Mouse (Mus musculus): ENCODE measurements around the gene Gnai2. TPM values are rescaled to one million over a fixed set of nuclear protein-coding genes. Genes with fewer than 3 reads are reported as not detected.

Gnai2 gene
- polyA plus RNA-seq, 1 experiment = 366 TPM

GRCm38 (mm10) chr9:107572327-107572662, 62.9 kb downstream of the Gnai2 start:
- H3K4me1 ChIP-seq (ENCODE audit: control insufficient read depth, insufficient read depth, low read length) = peaks cover 36% of the 10 kb centered on the region
- no peak for DNase-seq
- no peak overlapping the region for H3K27ac ChIP-seq (ENCODE audit: insufficient read depth, low read depth, low read length)
- no peaks in the 10 kb centered on the region; the same call in 1 of the 2 replicates for H3K36me3 ChIP-seq (ENCODE audit: control insufficient read depth, insufficient read depth, low read length)
- no peak overlapping the region for H3K4me3 ChIP-seq (ENCODE audit: insufficient read depth, low read depth, low read length)
- WGBS = 87% methylated on average over 2 of the region's 2 CpGs
- H3K27me3 ChIP-seq (replicated peaks; ENCODE audit: control insufficient read depth, insufficient read depth, low read length) = no peaks in the 10 kb centered on the region
- no peak for TF ChIP-seq CTCF (conservative IDR thresholded peaks at IDR 0.05; ENCODE audit: insufficient read depth, insufficient read length, low read depth, low read length)
- no peak for TF ChIP-seq POLR2A (IDR thresholded peaks at IDR 0.05; ENCODE audit: low read depth, low read length)

- no peaks in the 10 kb centered on the region; the same call in 1 of the 2 replicates for H3K36me3 ChIP-seq (ENCODE audit: control insufficient read depth, insufficient read depth, low read length)
- peak overlapping the region; percentile 81; the same call in 1 of the 2 replicates for H3K4me3 ChIP-seq (ENCODE audit: insufficient read depth, low read depth, low read length)
- H3K27me3 ChIP-seq (replicated peaks; ENCODE audit: control insufficient read depth, insufficient read depth, low read length) = no peaks in the 10 kb centered on the region
- peaks cover 35% of the 10 kb centered on the region; the same call in 1 of the 2 replicates for H3K4me1 ChIP-seq (ENCODE audit: control insufficient read depth, insufficient read depth, low read length)
- no peak for TF ChIP-seq POLR2A (IDR thresholded peaks at IDR 0.05; ENCODE audit: low read depth, low read length)
- TF ChIP-seq CTCF (conservative IDR thresholded peaks at IDR 0.05; ENCODE audit: insufficient read depth, insufficient read length, low read depth, low read length) = no peak
- DNase-seq = peak; percentile 69
- 80% methylated on average over 22 of the region's 22 CpGs for WGBS
- H3K27ac ChIP-seq (ENCODE audit: insufficient read depth, low read depth, low read length) = peak overlapping the region; percentile 60
Measured at GRCm38 (mm10) chr9:107571534-107572326, 63.4 kb downstream of the Gnai2 start.

- peak overlapping the region; percentile 81; the same call in 1 of the 2 replicates for H3K4me3 ChIP-seq (ENCODE audit: insufficient read depth, low read depth, low read length)
- no peak for TF ChIP-seq POLR2A (IDR thresholded peaks at IDR 0.05; ENCODE audit: low read depth, low read length)
- TF ChIP-seq CTCF (conservative IDR thresholded peaks at IDR 0.05; ENCODE audit: insufficient read depth, insufficient read length, low read depth, low read length) = no peak
- H3K4me1 ChIP-seq (ENCODE audit: control insufficient read depth, insufficient read depth, low read length) = peaks cover 34% of the 10 kb centered on the region; the same call in 1 of the 2 replicates
- WGBS = 82% methylated on average over 21 of the region's 21 CpGs
- no peaks in the 10 kb centered on the region; the same call in 1 of the 2 replicates for H3K36me3 ChIP-seq (ENCODE audit: control insufficient read depth, insufficient read depth, low read length)
- DNase-seq = no peak
- H3K27me3 ChIP-seq (replicated peaks; ENCODE audit: control insufficient read depth, insufficient read depth, low read length) = no peaks in the 10 kb centered on the region
- peak overlapping the region; percentile 14; the same call in 1 of the 2 replicates for H3K27ac ChIP-seq (ENCODE audit: insufficient read depth, low read depth, low read length)
Measured at GRCm38 (mm10) chr9:107570845-107571244, 64.3 kb downstream of the Gnai2 start.

- 25% methylated on average over 13 of the region's 13 CpGs for WGBS
- peak overlapping the region; percentile 99 for H3K27ac ChIP-seq (ENCODE audit: insufficient read depth, low read depth, low read length)
Measured at GRCm38 (mm10) chr9:107570016-107570415, 65.2 kb downstream of the Gnai2 start.

GRCm38 (mm10) chr9:107569270-107569669, 65.9 kb downstream of the Gnai2 start:
- peak overlapping the region; percentile 81 for H3K4me3 ChIP-seq (ENCODE audit: insufficient read depth, low read depth, low read length)
- WGBS = 2% methylated on average over 23 of the region's 23 CpGs
- H3K27ac ChIP-seq (ENCODE audit: insufficient read depth, low read depth, low read length) = peak overlapping the region; percentile 99
- DNase-seq = no peak
- peaks cover 35% of the 10 kb centered on the region; the same call in 1 of the 2 replicates for H3K4me1 ChIP-seq (ENCODE audit: control insufficient read depth, insufficient read depth, low read length)
- H3K36me3 ChIP-seq (ENCODE audit: control insufficient read depth, insufficient read depth, low read length) = no peaks in the 10 kb centered on the region; the same call in 1 of the 2 replicates
- no peaks in the 10 kb centered on the region for H3K27me3 ChIP-seq (replicated peaks; ENCODE audit: control insufficient read depth, insufficient read depth, low read length)
- TF ChIP-seq POLR2A (IDR thresholded peaks at IDR 0.05; ENCODE audit: low read depth, low read length) (no peak), CTCF (conservative IDR thresholded peaks at IDR 0.05; ENCODE audit: insufficient read depth, insufficient read length, low read depth, low read length) (no peak)

More at GRCm38 (mm10) chr9:107570016-107570415, 65.2 kb downstream of the Gnai2 start:
- H3K4me3 ChIP-seq (ENCODE audit: insufficient read depth, low read depth, low read length) = peak overlapping the region; percentile 81
- H3K36me3 ChIP-seq (ENCODE audit: control insufficient read depth, insufficient read depth, low read length) = no peaks in the 10 kb centered on the region; the same call in 1 of the 2 replicates
- TF ChIP-seq CTCF (conservative IDR thresholded peaks at IDR 0.05; ENCODE audit: insufficient read depth, insufficient read length, low read depth, low read length) (no peak), POLR2A (IDR thresholded peaks at IDR 0.05; ENCODE audit: low read depth, low read length) (no peak)
- H3K27me3 ChIP-seq (replicated peaks; ENCODE audit: control insufficient read depth, insufficient read depth, low read length) = no peaks in the 10 kb centered on the region
- peaks cover 32% of the 10 kb centered on the region; the same call in 1 of the 2 replicates for H3K4me1 ChIP-seq (ENCODE audit: control insufficient read depth, insufficient read depth, low read length)
- no peak for DNase-seq

GRCm38 (mm10) chr9:107568331-107569261, 66.6 kb downstream of the Gnai2 start:
- peak overlapping the region; percentile 99 for H3K27ac ChIP-seq (ENCODE audit: insufficient read depth, low read depth, low read length)
- no peaks in the 10 kb centered on the region for H3K27me3 ChIP-seq (replicated peaks; ENCODE audit: control insufficient read depth, insufficient read depth, low read length)
- TF ChIP-seq CTCF (conservative IDR thresholded peaks at IDR 0.05; ENCODE audit: insufficient read depth, insufficient read length, low read depth, low read length) (no peak), POLR2A (IDR thresholded peaks at IDR 0.05; ENCODE audit: low read depth, low read length) (no peak)
- peak overlapping the region; percentile 81 for H3K4me3 ChIP-seq (ENCODE audit: insufficient read depth, low read depth, low read length)
- H3K4me1 ChIP-seq (ENCODE audit: control insufficient read depth, insufficient read depth, low read length) = peaks cover 40% of the 10 kb centered on the region; the same call in 1 of the 2 replicates
- peak; percentile 94 for DNase-seq
- under 1% methylated on average over 41 of the region's 41 CpGs for WGBS
- H3K36me3 ChIP-seq (ENCODE audit: control insufficient read depth, insufficient read depth, low read length) = no peaks in the 10 kb centered on the region; the same call in 1 of the 2 replicates
